26 mouse cellular contexts compared by ENCODE assay signal in the genomic region with DNA sequence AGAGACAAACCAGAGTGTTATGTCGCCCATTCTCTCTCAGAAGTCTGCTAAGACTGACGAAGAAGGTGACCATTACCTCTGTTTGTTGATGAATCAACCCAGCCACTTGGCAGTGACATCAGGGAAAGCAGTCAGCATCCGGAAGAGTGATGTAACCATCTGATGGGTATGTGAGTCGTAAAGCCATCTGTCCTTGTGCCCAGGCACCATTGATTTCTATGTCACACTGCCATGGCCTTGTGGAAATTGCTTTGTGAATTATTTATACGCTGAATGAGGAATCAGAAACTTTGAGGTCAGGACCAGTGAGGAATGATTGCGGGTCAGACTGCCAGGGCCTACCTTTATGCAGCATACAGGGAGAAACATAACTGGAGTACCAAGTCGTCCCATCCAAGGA.
"Had no signal": no experiment of that assay in that cellular context is flagged by ENCODE, and none has a peak within 500 bp of the region (broad histone marks: within the 10 kb centered on the region; RNA-seq: fewer than 3 reads in every experiment).

No protein-coding gene starts in this region.

- H3K9ac ChIP-seq: heart, embryonic 13.5 days; heart, embryonic 15.5 days; hindbrain, embryonic 12.5 days; hindbrain, embryonic 15.5 days; kidney, embryonic 15.5 days; limb, embryonic 13.5 days; limb, embryonic 15.5 days; liver, embryonic 12.5 days; liver, embryonic 14.5 days had no signal

- H3K9me3 ChIP-seq: heart, embryonic 13.5 days; heart, embryonic 15.5 days; hindbrain, embryonic 12.5 days; hindbrain, embryonic 15.5 days; kidney, embryonic 15.5 days; limb, embryonic 13.5 days; limb, embryonic 15.5 days; liver, embryonic 12.5 days had no signal

- H3K27me3 ChIP-seq: heart, embryonic 13.5 days; heart, embryonic 15.5 days; hindbrain, embryonic 12.5 days; hindbrain, embryonic 15.5 days; kidney, embryonic 15.5 days; limb, embryonic 13.5 days; limb, embryonic 15.5 days; liver, embryonic 12.5 days had no signal

- H3K27ac ChIP-seq: heart, adult 2 months; heart, embryonic 13.5 days; heart, embryonic 15.5 days; hindbrain, embryonic 12.5 days; hindbrain, embryonic 15.5 days; hindbrain, postnatal 0 days; kidney, embryonic 15.5 days; kidney, postnatal 0 days; limb, embryonic 13.5 days; limb, embryonic 15.5 days; liver, embryonic 12.5 days; liver, embryonic 14.5 days had no signal

- DNase-seq: gastrocnemius, postnatal 36 days; heart, adult 11 months; heart, adult 2 months; heart, postnatal 14 days; heart, postnatal 36 days; kidney, adult 11 months; kidney, adult 2 months; kidney, adult 9 months; kidney, postnatal 14 days; kidney, postnatal 36 days; layer of hippocampus, adult 9-11 months; layer of hippocampus, postnatal 36 days; left cerebral cortex, postnatal 4 days had no signal

- H3K4me1 ChIP-seq: heart, embryonic 13.5 days; heart, embryonic 15.5 days; hindbrain, embryonic 12.5 days; hindbrain, embryonic 15.5 days; kidney, embryonic 15.5 days; limb, embryonic 13.5 days; limb, embryonic 15.5 days; liver, embryonic 12.5 days had no signal

- H3K4me3 ChIP-seq: heart, adult 2 months; heart, embryonic 13.5 days; heart, embryonic 15.5 days; hindbrain, embryonic 12.5 days; hindbrain, embryonic 15.5 days; kidney, embryonic 15.5 days; limb, embryonic 13.5 days; limb, embryonic 15.5 days; liver, embryonic 12.5 days had no signal

- H3K4me2 ChIP-seq: heart, embryonic 11.5 days; heart, embryonic 13.5 days; heart, embryonic 15.5 days; hindbrain, embryonic 12.5 days; hindbrain, embryonic 15.5 days; kidney, embryonic 15.5 days; limb, embryonic 13.5 days; limb, embryonic 15.5 days; liver, embryonic 12.5 days had no signal

- ATAC-seq: hindbrain, postnatal 0 days; intestine, embryonic 16.5 days; liver, embryonic 12.5 days had no signal

- H3K36me3 ChIP-seq: heart, embryonic 13.5 days; heart, embryonic 15.5 days; hindbrain, embryonic 12.5 days; hindbrain, embryonic 15.5 days; kidney, embryonic 15.5 days; limb, embryonic 13.5 days; limb, embryonic 15.5 days; liver, embryonic 12.5 days had no signal
